Mouse (Mus musculus): ENCODE results near the gene Tmem184b. TPM values are rescaled to one million over a fixed set of nuclear protein-coding genes. Genes with fewer than 3 reads are reported as not detected.

The Tmem184b gene
- polyA plus RNA-seq, 1 experiment from 2014 or later = 61.7 TPM

- Histone ChIP-seq H3K36me3 (peaks cover 51% of the 10 kb centered on the region), H3K4me2 (replicated peaks) (peak overlapping the region; percentile 5; the same call in 1 of the 2 replicates), H3K4me1 (peaks cover 48% of the 10 kb centered on the region), H3K9ac (peak overlapping the region; percentile 31; the same call in 1 of the 2 replicates), H3K9me3 (no peaks in the 10 kb centered on the region), H3K27ac (no peak overlapping the region), H3K4me3 (no peak overlapping the region), H3K27me3 (no peaks in the 10 kb centered on the region; the same call in 1 of the 2 replicates)
- ATAC-seq (ENCODE audit: insufficient number of reproducible peaks, insufficient read depth, low FRiP score, low TSS enrichment) = no peak
- 72% methylated on average over 8 of the region's 8 CpGs for WGBS
Observed at GRCm38 (mm10) chr15:79438816-79439215, 35.4 kb upstream of the Tmem184b start.

- H3K36me3 ChIP-seq = peaks cover 55% of the 10 kb centered on the region
- peaks cover 48% of the 10 kb centered on the region for H3K4me1 ChIP-seq
- 74% methylated on average over 6 of the region's 6 CpGs for WGBS
- no peaks in the 10 kb centered on the region; the same call in 1 of the 2 replicates for H3K27me3 ChIP-seq
- H3K9ac ChIP-seq = peak overlapping the region; percentile 31; the same call in 1 of the 2 replicates
- no peak for ATAC-seq (ENCODE audit: insufficient number of reproducible peaks, insufficient read depth, low FRiP score, low TSS enrichment)
- peak overlapping the region; percentile 5; the same call in 1 of the 2 replicates for H3K4me2 ChIP-seq (replicated peaks)
- H3K9me3 ChIP-seq = no peaks in the 10 kb centered on the region
- no peak overlapping the region for H3K4me3 ChIP-seq
- H3K27ac ChIP-seq = no peak overlapping the region
Observed at GRCm38 (mm10) chr15:79438209-79438810, 34.9 kb upstream of the Tmem184b start.

- no peaks in the 10 kb centered on the region for H3K9me3 ChIP-seq
- H3K4me1 ChIP-seq = peaks cover 48% of the 10 kb centered on the region
- peaks cover 61% of the 10 kb centered on the region for H3K36me3 ChIP-seq
- no peak for ATAC-seq (ENCODE audit: insufficient number of reproducible peaks, insufficient read depth, low FRiP score, low TSS enrichment)
- no peak overlapping the region for H3K4me3 ChIP-seq
- no peak overlapping the region for H3K9ac ChIP-seq
- WGBS = 89% methylated on average over 12 of the region's 12 CpGs
- no peaks in the 10 kb centered on the region for H3K27me3 ChIP-seq
- H3K27ac ChIP-seq = no peak overlapping the region
- H3K4me2 ChIP-seq (replicated peaks) = no peak overlapping the region
Observed at GRCm38 (mm10) chr15:79437541-79438208, 34.3 kb upstream of the Tmem184b start.

GRCm38 (mm10) chr15:79436481-79436921 lies 33.1 kb upstream of the Tmem184b start:
- no peak for ATAC-seq (ENCODE audit: insufficient number of reproducible peaks, insufficient read depth, low FRiP score, low TSS enrichment)
- 61% methylated on average over 7 of the region's 7 CpGs for WGBS
- peak overlapping the region; percentile 7; the same call in 1 of the 2 replicates for H3K9ac ChIP-seq

GRCm38 (mm10) chr15:79435191-79435671 lies 31.9 kb upstream of the Tmem184b start:
- 73% methylated on average over 7 of the region's 7 CpGs for WGBS
- no peak for ATAC-seq (ENCODE audit: insufficient number of reproducible peaks, insufficient read depth, low FRiP score, low TSS enrichment)
- H3K9ac ChIP-seq = no peak overlapping the region
- H3K27ac ChIP-seq = no peak overlapping the region
- no peak overlapping the region for H3K4me3 ChIP-seq
- peaks cover 34% of the 10 kb centered on the region for H3K4me1 ChIP-seq
- no peaks in the 10 kb centered on the region for H3K27me3 ChIP-seq
- no peaks in the 10 kb centered on the region for H3K9me3 ChIP-seq
- H3K4me2 ChIP-seq (replicated peaks) = no peak overlapping the region
- peaks cover 85% of the 10 kb centered on the region for H3K36me3 ChIP-seq

More at GRCm38 (mm10) chr15:79436481-79436921, 33.1 kb upstream of the Tmem184b start:
- Histone ChIP-seq H3K27me3 (no peaks in the 10 kb centered on the region), H3K4me1 (peaks cover 41% of the 10 kb centered on the region), H3K4me2 (replicated peaks) (no peak overlapping the region), H3K36me3 (peaks cover 72% of the 10 kb centered on the region), H3K4me3 (no peak overlapping the region), H3K9me3 (no peaks in the 10 kb centered on the region), H3K27ac (no peak overlapping the region)

GRCm38 (mm10) chr15:79432892-79433291 lies 29.5 kb upstream of the Tmem184b start:
- ATAC-seq (ENCODE audit: insufficient number of reproducible peaks, insufficient read depth, low FRiP score, low TSS enrichment) = no peak
- Histone ChIP-seq H3K27ac (peak overlapping the region; percentile 52; the same call in 1 of the 2 replicates), H3K9me3 (no peaks in the 10 kb centered on the region), H3K36me3 (peaks cover 98% of the 10 kb centered on the region), H3K4me3 (no peak overlapping the region), H3K4me2 (replicated peaks) (no peak overlapping the region), H3K9ac (no peak overlapping the region), H3K27me3 (no peaks in the 10 kb centered on the region), H3K4me1 (peaks cover 10% of the 10 kb centered on the region; the same call in 1 of the 2 replicates)
- WGBS = 57% methylated on average over 21 of the region's 21 CpGs

GRCm38 (mm10) chr15:79432328-79432727 lies 29.0 kb upstream of the Tmem184b start:
- Histone ChIP-seq H3K4me3 (no peak overlapping the region), H3K9me3 (no peaks in the 10 kb centered on the region), H3K27ac (peak overlapping the region; percentile 52; the same call in 1 of the 2 replicates), H3K4me1 (peaks cover 5% of the 10 kb centered on the region; the same call in 1 of the 2 replicates), H3K4me2 (replicated peaks) (no peak overlapping the region), H3K36me3 (peaks cover 98% of the 10 kb centered on the region), H3K9ac (no peak overlapping the region), H3K27me3 (no peaks in the 10 kb centered on the region)
- 89% methylated on average over 11 of the region's 11 CpGs for WGBS
- no peak for ATAC-seq (ENCODE audit: insufficient number of reproducible peaks, insufficient read depth, low FRiP score, low TSS enrichment)

GRCm38 (mm10) chr15:79431925-79432324 lies 28.6 kb upstream of the Tmem184b start:
- Histone ChIP-seq H3K4me3 (no peak overlapping the region), H3K27me3 (no peaks in the 10 kb centered on the region), H3K36me3 (peaks cover 98% of the 10 kb centered on the region), H3K4me2 (replicated peaks) (no peak overlapping the region), H3K9me3 (no peaks in the 10 kb centered on the region), H3K4me1 (peaks cover 3% of the 10 kb centered on the region; the same call in 1 of the 2 replicates), H3K27ac (peak overlapping the region; percentile 52; the same call in 1 of the 2 replicates), H3K9ac (no peak overlapping the region)
- no peak for ATAC-seq (ENCODE audit: insufficient number of reproducible peaks, insufficient read depth, low FRiP score, low TSS enrichment)
- 65% methylated on average over 7 of the region's 7 CpGs for WGBS

- no peak for ATAC-seq (ENCODE audit: insufficient number of reproducible peaks, insufficient read depth, low FRiP score, low TSS enrichment)
- Histone ChIP-seq H3K4me1 (no peaks in the 10 kb centered on the region; the same call in 1 of the 2 replicates), H3K4me2 (replicated peaks) (no peak overlapping the region), H3K36me3 (peaks cover 98% of the 10 kb centered on the region), H3K27ac (no peak overlapping the region), H3K9me3 (no peaks in the 10 kb centered on the region), H3K9ac (no peak overlapping the region), H3K4me3 (no peak overlapping the region), H3K27me3 (no peaks in the 10 kb centered on the region)
- 72% methylated on average over 10 of the region's 10 CpGs for WGBS
Observed at GRCm38 (mm10) chr15:79430461-79431000, 27.2 kb upstream of the Tmem184b start.

- H3K4me2 ChIP-seq (replicated peaks) = no peak overlapping the region
- no peak overlapping the region for H3K4me3 ChIP-seq
- H3K9ac ChIP-seq = no peak overlapping the region
- no peaks in the 10 kb centered on the region; the same call in 1 of the 2 replicates for H3K4me1 ChIP-seq
- 90% methylated on average over 8 of the region's 9 CpGs for WGBS
- ATAC-seq (ENCODE audit: insufficient number of reproducible peaks, insufficient read depth, low FRiP score, low TSS enrichment) = no peak
- peaks cover 98% of the 10 kb centered on the region for H3K36me3 ChIP-seq
- no peaks in the 10 kb centered on the region for H3K27me3 ChIP-seq
- no peaks in the 10 kb centered on the region for H3K9me3 ChIP-seq
- no peak overlapping the region for H3K27ac ChIP-seq
Observed at GRCm38 (mm10) chr15:79429994-79430393, 26.6 kb upstream of the Tmem184b start.

- peaks cover 98% of the 10 kb centered on the region for H3K36me3 ChIP-seq
- H3K9ac ChIP-seq = no peak overlapping the region
- no peaks in the 10 kb centered on the region for H3K27me3 ChIP-seq
- no peak for ATAC-seq (ENCODE audit: insufficient number of reproducible peaks, insufficient read depth, low FRiP score, low TSS enrichment)
- no peaks in the 10 kb centered on the region for H3K9me3 ChIP-seq
- no peak overlapping the region for H3K4me2 ChIP-seq (replicated peaks)
- H3K4me1 ChIP-seq = no peaks in the 10 kb centered on the region; the same call in 1 of the 2 replicates
- WGBS = 90% methylated on average over 12 of the region's 12 CpGs
- no peak overlapping the region for H3K4me3 ChIP-seq
- H3K27ac ChIP-seq = no peak overlapping the region
Observed at GRCm38 (mm10) chr15:79429527-79429926, 26.2 kb upstream of the Tmem184b start.

All from embryonic facial prominence, embryonic 12.5 days (tissue).